Mouse (Mus musculus) urinary bladder, adult 2 months (tissue): ENCODE measurements around the gene Plod3. TPM values are rescaled to one million over a fixed set of nuclear protein-coding genes. Genes with fewer than 3 reads are reported as not detected.

Experiments
- DNase-seq: peaks from one replicate; pipeline ENCODE4 v3.0.0; 2022; ENCODE audit warnings: low spot score
- polyA plus RNA-seq: library from polyadenylated mRNA; depleted of rRNA; stranded (reverse); fragments of >200 nt; gene quantifications from 2 replicates; pipeline ENCODE4 v1.2.3, GENCODE M21; 2012; rRNA removed

Plod3 gene
- polyA plus RNA-seq, 1 experiment = 45.8 TPM

- DNase-seq = no peak
Measured at GRCm38 (mm10) chr5:137024318-137024717, 37.5 kb downstream of the Plod3 start.

GRCm38 (mm10) chr5:137025132-137025531, 38.3 kb downstream of the Plod3 start:
- DNase-seq = peak; percentile 67

- no peak for DNase-seq
Measured at GRCm38 (mm10) chr5:137026092-137026491, 39.3 kb downstream of the Plod3 start, which contains the start of gene Vgf. TSS of gene Vgf (plus strand) at chr5:137026392.

- no peak for DNase-seq
Measured at GRCm38 (mm10) chr5:137028561-137029272, 41.9 kb downstream of the Plod3 start.

- DNase-seq = no peak
Measured at GRCm38 (mm10) chr5:137029273-137029585, 42.4 kb downstream of the Plod3 start.

- DNase-seq = peak; percentile 90
Measured at GRCm38 (mm10) chr5:137029643-137030415, 43.0 kb downstream of the Plod3 start.

GRCm38 (mm10) chr5:137030416-137030810, 43.6 kb downstream of the Plod3 start:
- no peak for DNase-seq

GRCm38 (mm10) chr5:137031076-137032032, 44.5 kb downstream of the Plod3 start:
- no peak for DNase-seq

- DNase-seq = no peak
Measured at GRCm38 (mm10) chr5:137032033-137032421, 45.2 kb downstream of the Plod3 start.

- peak; percentile 77 for DNase-seq
Measured at GRCm38 (mm10) chr5:137032641-137033074, 45.8 kb downstream of the Plod3 start.

- no peak for DNase-seq
Measured at GRCm38 (mm10) chr5:137036211-137036610, 49.4 kb downstream of the Plod3 start.

- DNase-seq = no peak
Measured at GRCm38 (mm10) chr5:137039453-137039852, 52.6 kb downstream of the Plod3 start.

GRCm38 (mm10) chr5:137041442-137041841, 54.6 kb downstream of the Plod3 start:
- no peak for DNase-seq

GRCm38 (mm10) chr5:137043997-137044396, 57.2 kb downstream of the Plod3 start:
- DNase-seq = no peak

- peak; percentile 94 for DNase-seq
Measured at GRCm38 (mm10) chr5:137045402-137046323, 58.8 kb downstream of the Plod3 start, which contains the start of gene Ap1s1. TSS of gene Ap1s1 (minus strand) at chr5:137046135.

Other genes with a start within 250 kb of the Plod3 start
- gene Col26a1, start 103.8 kb upstream of the Plod3 start, polyA plus RNA-seq = 0.15 and 0.48 TPM in 2 replicates
- 22.5 and 22.6 TPM in 2 replicates for gene Ift22, start 78.9 kb upstream of the Plod3 start, polyA plus RNA-seq
- gene Fis1, start 33.7 kb upstream of the Plod3 start, polyA plus RNA-seq = 190 and 203 TPM in 2 replicates
- gene Cldn15, start 20.4 kb upstream of the Plod3 start, polyA plus RNA-seq = 6.5 and 10.6 TPM in 2 replicates
- gene Znhit1, start 1.0 kb downstream of the Plod3 start, polyA plus RNA-seq = 62.3 and 66.6 TPM in 2 replicates
- 0.08 and 0.15 TPM in 2 replicates for gene Vgf, start 39.4 kb downstream of the Plod3 start, polyA plus RNA-seq
- 96.2 and 118 TPM in 2 replicates for gene Ap1s1, start 59.1 kb downstream of the Plod3 start, polyA plus RNA-seq
- gene Serpine1, start 85.2 kb downstream of the Plod3 start, polyA plus RNA-seq = 6.2 and 8.3 TPM in 2 replicates
- gene Trim56, start 129.2 kb downstream of the Plod3 start, polyA plus RNA-seq = 5.7 and 11.9 TPM in 2 replicates
- not detected in 2 replicates for gene Muc3, start 162.3 kb downstream of the Plod3 start, polyA plus RNA-seq
- gene Muc3a, start 225.4 kb downstream of the Plod3 start, polyA plus RNA-seq = 1.3 and 1.4 TPM in 2 replicates